Mouse (Mus musculus) forebrain, embryonic 15.5 days (tissue): ENCODE measurements around the gene Iqgap2. TPM values are rescaled to one million over a fixed set of nuclear protein-coding genes. Genes with fewer than 3 reads are reported as not detected.
A peak's percentile ranks its signal among the peaks of the same experiment; 100 is the strongest.

Experiments used
- ATAC-seq: fragments of 200-750 bp; cut with Nextera tagmentation; replicated peaks from 2 replicates; pipeline ENCODE4 v1.8.0; 2017; ENCODE audit warnings: mild to moderate bottlenecking, moderate TSS enrichment, moderate library complexity
- H3K27ac ChIP-seq: fragments of 300-500 bp; sonication (generic); replicated peaks from 2 replicates; pipeline ENCODE4 v1.5.1; 2015; ENCODE audit warnings: mild to moderate bottlenecking, inconsistent platforms
- H3K27me3 ChIP-seq: fragments of 300-500 bp; sonication (generic); 2 replicates; pipeline ENCODE4 v1.6.1; 2015; ENCODE audit warnings: inconsistent platforms
- H3K36me3 ChIP-seq: fragments of 300-500 bp; sonication (generic); 2 replicates; pipeline ENCODE4 v1.6.1; 2015; ENCODE audit warnings: mild to moderate bottlenecking, inconsistent platforms
- H3K4me1 ChIP-seq: fragments of 300-500 bp; sonication (generic); 2 replicates; pipeline ENCODE4 v1.6.1; 2015; ENCODE audit warnings: inconsistent platforms
- H3K4me2 ChIP-seq: fragments of 300-500 bp; sonication (generic); replicated peaks from 2 replicates; pipeline ENCODE4 v1.6.1; 2015; ENCODE audit warnings: mild to moderate bottlenecking, inconsistent platforms
- H3K4me3 ChIP-seq: fragments of 300-500 bp; sonication (generic); 2 replicates; pipeline ENCODE4 v1.5.1; 2015; ENCODE audit warnings: mild to moderate bottlenecking, inconsistent platforms
- H3K9ac ChIP-seq: fragments of 300-500 bp; sonication (generic); replicated peaks from 2 replicates; pipeline ENCODE4 v1.6.1; 2015; ENCODE audit warnings: mild to moderate bottlenecking, inconsistent platforms
- H3K9me3 ChIP-seq: fragments of 300-500 bp; sonication (generic); 2 replicates; pipeline ENCODE4 v1.6.1; 2016; ENCODE audit warnings: inconsistent platforms
- WGBS: fragments of 180-500 bp; shearing (Covaris S2); methylation state at CpG from one replicate; pipeline ENCODE4 v1.1.7; 2015; ENCODE audit warnings: mixed read lengths; 5-methylcytosine and 5-hydroxymethylcytosine counted together
- polyA plus RNA-seq: library from polyadenylated mRNA; unstranded; fragments of >200 nt; fragmentation: Nextera tagmentation; extraction: Ambion mirVana; gene quantifications from 2 replicates; pipeline ENCODE4 v1.2.1, GENCODE M21; 2015

Iqgap2 gene
- polyA plus RNA-seq, 1 experiment from 2014 or later, result 5.2 TPM

DNA sequence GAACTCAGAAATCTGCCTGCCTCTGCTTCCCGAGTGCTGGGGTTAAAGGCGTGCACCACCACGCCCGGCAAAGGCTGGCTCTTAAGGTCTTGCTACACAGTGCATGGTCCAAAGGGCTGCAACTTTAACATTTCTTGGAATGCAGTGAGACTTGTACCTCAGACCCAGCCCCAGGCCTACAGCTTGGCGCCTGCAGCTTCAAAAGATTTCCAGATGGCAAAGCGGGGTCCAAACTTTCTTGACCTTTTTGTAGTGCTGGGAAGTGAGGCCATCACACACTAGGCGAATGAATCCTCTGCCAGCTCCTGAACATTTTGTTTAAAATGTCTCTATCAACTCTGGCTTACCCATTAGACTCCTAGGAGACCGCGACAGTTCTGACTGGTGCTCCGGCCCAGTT is 294.1 kb downstream of the Iqgap2 start:
- 95% methylated on average over 10 of the region's 10 CpGs for WGBS
- H3K9me3 ChIP-seq, result no peaks in the 10 kb centered on the region
- no peak overlapping the region for H3K4me2 ChIP-seq
- no peaks in the 10 kb centered on the region for H3K27me3 ChIP-seq
- H3K9ac ChIP-seq, result no peak overlapping the region
- no peak overlapping the region for H3K27ac ChIP-seq
- no peak for ATAC-seq
- peaks cover 12% of the 10 kb centered on the region for H3K36me3 ChIP-seq
- no peak overlapping the region for H3K4me3 ChIP-seq
- no peaks in the 10 kb centered on the region for H3K4me1 ChIP-seq

DNA sequence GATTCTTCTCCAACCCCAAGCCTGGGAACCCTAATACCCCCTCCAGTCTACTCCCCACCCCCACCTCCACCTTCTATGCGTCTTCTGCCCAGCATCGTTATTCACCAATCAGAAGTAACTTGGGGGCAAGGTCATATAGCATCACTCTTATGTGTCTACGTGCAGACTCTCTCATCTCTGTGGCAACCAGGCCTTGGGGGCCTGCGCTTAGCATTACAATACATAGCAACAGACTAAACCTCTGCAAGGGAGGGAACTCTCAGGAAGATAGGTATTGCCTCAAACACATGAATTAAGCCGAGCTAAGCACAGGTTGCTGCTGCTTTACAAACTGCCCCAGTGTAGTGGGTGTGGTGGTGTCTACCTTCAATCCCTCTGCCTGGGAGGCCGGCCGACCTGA is 295.0 kb downstream of the Iqgap2 start:
- Histone ChIP-seq H3K9me3 (no peaks in the 10 kb centered on the region), H3K4me3 (no peak overlapping the region), H3K4me1 (no peaks in the 10 kb centered on the region), H3K27me3 (no peaks in the 10 kb centered on the region), H3K36me3 (peaks cover 9% of the 10 kb centered on the region), H3K27ac (no peak overlapping the region), H3K9ac (no peak overlapping the region), H3K4me2 (no peak overlapping the region)
- WGBS, result 73% methylated on average over 7 of the region's 7 CpGs
- no peak for ATAC-seq

DNA sequence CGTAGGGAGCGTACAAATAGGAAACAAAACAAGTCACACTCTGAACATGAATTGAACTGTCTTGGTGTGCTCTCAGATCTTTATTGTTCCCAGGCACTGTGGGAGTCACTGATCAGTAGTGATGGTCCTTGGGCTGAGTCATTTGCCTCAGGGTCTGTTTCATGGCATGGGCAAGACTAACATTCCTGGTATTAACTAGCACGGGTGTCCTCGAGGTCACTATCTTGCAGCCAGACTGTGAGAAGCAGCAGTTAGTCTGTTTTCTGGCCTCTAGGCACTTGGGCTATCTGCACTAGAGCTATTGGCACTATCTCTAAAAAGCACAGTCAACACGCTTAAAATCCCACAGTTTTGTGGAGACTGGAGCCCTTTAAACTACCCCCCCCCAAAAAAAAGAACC is 295.8 kb downstream of the Iqgap2 start:
- no peak overlapping the region for H3K9ac ChIP-seq
- no peak for ATAC-seq
- 80% methylated on average over 5 of the region's 5 CpGs for WGBS
- peaks cover 3% of the 10 kb centered on the region; the same call in 1 of the 2 replicates for H3K36me3 ChIP-seq
- no peaks in the 10 kb centered on the region for H3K4me1 ChIP-seq
- no peak overlapping the region for H3K27ac ChIP-seq
- no peak overlapping the region for H3K4me2 ChIP-seq
- no peak overlapping the region for H3K4me3 ChIP-seq
- no peaks in the 10 kb centered on the region for H3K9me3 ChIP-seq
- no peaks in the 10 kb centered on the region for H3K27me3 ChIP-seq

DNA sequence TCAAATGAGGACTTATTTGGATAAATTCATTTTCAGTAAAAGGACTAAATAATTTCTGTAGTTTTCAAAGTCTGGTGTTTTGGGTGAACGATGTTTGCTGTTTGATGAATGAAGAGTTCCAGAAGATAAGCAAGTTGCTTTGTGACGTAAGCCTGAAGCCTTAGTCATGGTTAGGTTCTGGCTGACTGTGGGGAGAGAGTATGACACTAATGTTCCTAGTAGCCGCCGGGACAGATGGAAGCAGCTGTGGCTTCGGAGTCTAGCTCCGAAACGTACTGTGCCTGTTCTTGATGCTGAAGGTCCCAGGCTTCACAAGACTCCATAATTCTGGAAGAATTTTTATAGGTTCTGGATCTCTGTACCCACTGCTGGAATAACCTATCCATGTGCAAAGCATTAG is 296.3 kb downstream of the Iqgap2 start:
- ATAC-seq, result no peak
- Histone ChIP-seq H3K9me3 (no peaks in the 10 kb centered on the region), H3K9ac (no peak overlapping the region), H3K4me2 (no peak overlapping the region), H3K4me3 (no peak overlapping the region), H3K4me1 (no peaks in the 10 kb centered on the region), H3K27me3 (no peaks in the 10 kb centered on the region), H3K27ac (no peak overlapping the region), H3K36me3 (no peaks in the 10 kb centered on the region; the same call in 1 of the 2 replicates)
- 88% methylated on average over 7 of the region's 7 CpGs for WGBS

DNA sequence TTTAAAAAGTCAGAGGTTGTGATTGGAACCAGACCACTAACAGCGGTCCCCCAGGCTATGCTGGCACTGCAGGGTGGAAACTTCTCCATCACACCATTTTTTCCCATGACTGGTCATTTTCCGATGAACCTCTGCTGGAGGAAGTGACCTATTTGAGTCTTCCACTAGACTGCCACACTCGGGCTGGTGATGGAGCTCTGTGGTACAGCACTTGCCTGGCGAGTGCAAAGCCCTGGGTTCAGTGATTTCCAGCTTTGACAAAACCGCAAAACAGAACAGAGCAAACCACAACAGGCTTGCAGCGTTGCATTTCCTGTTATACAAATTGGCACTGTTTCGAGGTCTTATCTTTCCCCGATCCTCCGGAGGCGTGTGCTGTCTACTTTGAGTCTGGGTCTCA is 298.9 kb downstream of the Iqgap2 start:
- Histone ChIP-seq H3K9ac (no peak overlapping the region), H3K4me1 (no peaks in the 10 kb centered on the region), H3K4me2 (no peak overlapping the region), H3K4me3 (no peak overlapping the region), H3K36me3 (no peaks in the 10 kb centered on the region), H3K27ac (no peak overlapping the region), H3K9me3 (no peaks in the 10 kb centered on the region), H3K27me3 (no peaks in the 10 kb centered on the region)
- no peak for ATAC-seq
- 87% methylated on average over 10 of the region's 10 CpGs for WGBS

DNA sequence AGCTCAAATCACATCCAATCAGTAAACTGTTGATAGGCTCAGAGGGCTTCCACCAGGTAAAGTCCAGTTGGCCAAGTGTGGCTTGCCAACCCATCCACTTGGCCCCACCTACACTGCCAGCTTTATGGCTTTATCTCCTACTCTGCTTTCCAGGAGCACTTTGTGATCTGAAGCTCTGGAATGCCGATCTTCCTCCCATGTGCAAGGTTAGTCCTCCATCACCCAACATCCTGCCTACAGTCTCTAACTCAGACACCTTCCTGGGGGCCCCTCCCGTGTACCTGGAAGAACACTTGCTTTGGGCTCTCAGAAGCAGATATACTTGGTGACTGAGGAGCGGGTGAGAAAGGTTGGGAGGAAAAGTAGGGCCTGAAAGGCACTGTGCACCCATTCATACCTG is 300.1 kb downstream of the Iqgap2 start:
- H3K9me3 ChIP-seq, result no peaks in the 10 kb centered on the region
- no peak overlapping the region for H3K9ac ChIP-seq
- no peaks in the 10 kb centered on the region for H3K4me1 ChIP-seq
- H3K27me3 ChIP-seq, result no peaks in the 10 kb centered on the region
- ATAC-seq, result no peak
- no peak overlapping the region for H3K4me3 ChIP-seq
- H3K36me3 ChIP-seq, result no peaks in the 10 kb centered on the region
- WGBS, result 87% methylated on average over 3 of the region's 3 CpGs
- no peak overlapping the region for H3K4me2 ChIP-seq
- no peak overlapping the region for H3K27ac ChIP-seq

DNA sequence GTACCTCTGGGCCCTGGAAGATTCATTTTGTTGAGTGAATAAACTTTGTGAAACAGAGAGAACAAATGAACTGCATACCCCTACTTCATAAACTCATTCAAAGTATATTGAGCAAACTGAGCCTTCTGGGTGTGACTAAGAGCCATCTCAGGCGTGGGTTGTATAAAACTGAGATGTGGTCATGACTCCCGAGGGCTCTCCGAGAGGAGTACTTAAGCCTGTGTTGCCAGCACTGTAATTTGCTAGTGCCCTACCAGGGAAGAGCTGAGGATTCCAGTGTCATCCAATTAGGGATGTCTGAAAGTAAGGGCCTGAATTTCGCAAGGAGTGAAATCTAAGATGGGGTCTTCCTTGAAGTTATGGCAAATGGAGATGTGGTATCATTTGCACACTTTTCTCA is 304.1 kb downstream of the Iqgap2 start:
- no peak for ATAC-seq
- H3K27ac ChIP-seq, result no peak overlapping the region
- H3K36me3 ChIP-seq, result no peaks in the 10 kb centered on the region
- H3K9ac ChIP-seq, result no peak overlapping the region
- 0 out of 2 replicates have a peak, but pooled peaks cover 3% of the 10 kb centered on the region for H3K4me1 ChIP-seq
- WGBS, result 92% methylated on average over 4 of the region's 4 CpGs
- no peaks in the 10 kb centered on the region for H3K9me3 ChIP-seq
- H3K4me2 ChIP-seq, result no peak overlapping the region
- H3K27me3 ChIP-seq, result no peaks in the 10 kb centered on the region
- H3K4me3 ChIP-seq, result no peak overlapping the region

DNA sequence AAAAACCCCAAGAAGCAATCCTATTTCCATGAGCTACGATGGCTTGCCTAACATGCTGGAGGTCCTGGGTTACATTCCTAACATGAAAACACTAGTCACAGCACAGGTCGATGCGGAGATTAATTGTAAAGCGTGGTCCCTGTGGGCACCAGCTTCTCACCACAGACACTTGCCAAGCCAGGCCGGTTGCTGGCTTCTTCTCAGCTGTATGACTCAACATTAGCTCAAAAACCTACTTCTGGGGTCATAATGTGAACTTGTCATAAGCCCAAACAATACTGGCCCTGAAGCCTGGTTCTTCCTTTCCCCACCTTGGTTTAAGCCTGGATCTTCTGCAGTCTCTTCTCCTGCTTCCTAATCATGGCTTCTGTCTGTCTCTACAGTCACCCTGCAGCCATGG is 306.8 kb downstream of the Iqgap2 start:
- 93% methylated on average over 5 of the region's 5 CpGs for WGBS

DNA sequence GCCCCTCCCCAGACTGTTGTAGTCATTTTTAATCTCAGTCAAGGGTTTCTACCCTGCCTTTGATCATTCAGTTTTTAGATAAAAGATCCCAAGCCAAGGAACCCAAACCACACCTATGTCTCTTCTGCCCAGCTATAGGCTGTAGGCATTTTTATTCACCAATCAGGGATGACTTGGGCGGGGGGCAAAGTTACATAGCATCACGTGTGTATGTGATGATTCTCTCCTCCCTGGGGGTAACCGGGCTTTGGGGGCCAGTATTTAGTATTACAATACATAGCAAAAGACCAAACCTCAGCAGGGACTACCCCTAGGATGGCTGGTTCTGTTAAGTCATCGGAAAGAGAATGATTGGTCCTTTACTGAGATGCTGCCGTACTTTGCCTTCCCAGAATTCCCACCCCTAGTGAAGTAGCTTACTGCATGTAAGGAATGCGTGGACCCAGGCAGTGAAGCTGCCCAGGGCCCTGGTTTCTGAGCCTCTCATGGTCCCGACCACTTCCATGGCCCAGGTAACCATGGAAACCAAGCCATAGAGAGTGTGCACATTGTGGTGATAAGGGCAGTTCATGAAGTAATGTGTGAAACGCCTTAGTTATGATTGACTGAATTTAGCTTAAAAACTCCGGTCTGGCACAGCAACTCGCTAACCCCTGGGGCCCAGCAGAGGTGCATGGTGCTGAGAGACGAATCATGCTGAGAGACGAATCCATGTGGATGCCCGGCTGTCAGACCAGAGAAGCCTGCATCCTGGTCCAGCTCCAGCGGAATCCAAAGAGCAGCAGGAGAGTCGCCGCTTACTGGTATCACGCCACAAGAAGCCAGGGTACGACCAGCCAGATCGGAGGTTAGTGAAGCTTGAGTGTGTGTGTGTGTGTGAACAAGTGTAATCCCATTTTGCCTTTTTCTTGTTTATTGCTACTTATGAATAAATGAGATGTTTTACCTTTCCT is 308.2 kb downstream of the Iqgap2 start:
- no peaks in the 10 kb centered on the region for H3K27me3 ChIP-seq
- H3K9ac ChIP-seq, result no peak overlapping the region
- 0 out of 2 replicates have a peak, but pooled peaks cover 3% of the 10 kb centered on the region for H3K4me1 ChIP-seq
- H3K4me2 ChIP-seq, result no peak overlapping the region
- H3K9me3 ChIP-seq, result no peaks in the 10 kb centered on the region
- 57% methylated on average over 19 of the region's 19 CpGs for WGBS
- ATAC-seq, result peak; percentile 66
- H3K4me3 ChIP-seq, result no peak overlapping the region
- H3K27ac ChIP-seq, result no peak overlapping the region
- no peaks in the 10 kb centered on the region for H3K36me3 ChIP-seq

More for the DNA sequence above, 306.8 kb downstream of the Iqgap2 start:
- Histone ChIP-seq H3K27ac (no peak overlapping the region), H3K36me3 (no peaks in the 10 kb centered on the region), H3K4me2 (no peak overlapping the region), H3K27me3 (no peaks in the 10 kb centered on the region), H3K9ac (no peak overlapping the region), H3K4me1 (0 out of 2 replicates have a peak, but pooled peaks cover 3% of the 10 kb centered on the region), H3K9me3 (no peaks in the 10 kb centered on the region), H3K4me3 (no peak overlapping the region)
- no peak for ATAC-seq

DNA sequence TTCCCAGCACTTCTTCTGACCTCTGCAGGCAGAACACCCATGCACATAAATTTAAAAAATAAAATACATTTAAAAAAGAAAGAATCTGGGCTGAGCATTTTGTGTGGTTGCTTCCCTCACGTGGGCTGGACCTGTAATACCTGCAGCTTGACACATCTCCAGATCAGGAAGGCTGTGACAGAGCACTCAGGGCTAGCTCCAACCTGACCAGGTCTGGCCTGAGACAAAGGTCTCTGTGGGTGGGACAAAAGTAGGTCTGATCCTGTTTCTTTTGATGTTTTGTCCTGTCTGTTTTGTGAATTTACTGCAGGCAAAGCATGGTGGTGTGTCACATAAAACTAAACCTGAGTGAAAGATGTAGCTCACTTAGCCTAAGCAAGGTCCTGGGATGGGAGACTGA is 309.9 kb downstream of the Iqgap2 start:
- H3K9me3 ChIP-seq, result no peaks in the 10 kb centered on the region

DNA sequence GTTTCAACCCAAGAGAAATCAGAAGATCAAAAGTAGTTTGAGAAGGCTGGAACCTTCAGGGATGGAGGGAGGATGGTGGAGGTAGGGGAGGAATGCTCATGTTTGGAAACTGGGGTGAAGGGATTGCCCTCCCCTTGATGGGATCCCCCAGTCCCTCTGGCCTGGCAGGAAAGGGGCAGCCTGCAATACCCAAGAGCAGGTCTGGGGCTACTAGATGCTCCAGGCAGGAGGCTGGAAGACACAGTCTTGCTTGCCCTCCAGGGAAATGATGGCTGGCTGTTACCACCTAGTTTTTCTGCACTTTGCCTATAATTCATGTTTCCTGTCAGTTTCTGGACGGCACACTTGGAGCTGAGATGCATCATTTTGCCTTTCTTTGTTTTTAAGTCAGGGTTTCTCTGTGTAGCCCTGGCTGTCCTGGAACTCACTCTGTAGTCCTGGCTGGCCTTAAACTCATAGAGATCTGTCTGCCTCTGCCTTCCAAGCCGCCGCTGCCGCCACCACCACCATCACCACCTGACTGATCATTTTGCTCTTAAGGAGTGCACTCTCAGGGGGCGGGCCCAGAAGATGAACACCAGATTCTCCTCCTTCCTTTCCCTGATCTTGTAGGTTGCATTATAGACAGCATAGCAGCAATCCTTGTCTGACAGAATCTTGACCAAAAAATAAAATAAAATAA is 313.6 kb downstream of the Iqgap2 start:
- Histone ChIP-seq H3K4me3 (no peak overlapping the region), H3K4me1 (no peaks in the 10 kb centered on the region), H3K9me3 (no peaks in the 10 kb centered on the region), H3K27me3 (no peaks in the 10 kb centered on the region), H3K9ac (no peak overlapping the region), H3K4me2 (no peak overlapping the region), H3K27ac (no peak overlapping the region), H3K36me3 (no peaks in the 10 kb centered on the region)
- 89% methylated on average over 5 of the region's 5 CpGs for WGBS
- no peak for ATAC-seq

More for the DNA sequence above, 309.9 kb downstream of the Iqgap2 start:
- Histone ChIP-seq H3K27me3 (no peaks in the 10 kb centered on the region), H3K4me2 (no peak overlapping the region), H3K27ac (no peak overlapping the region), H3K36me3 (no peaks in the 10 kb centered on the region), H3K4me3 (no peak overlapping the region), H3K9ac (no peak overlapping the region), H3K4me1 (0 out of 2 replicates have a peak, but pooled peaks cover 3% of the 10 kb centered on the region)
- no peak for ATAC-seq
- WGBS, result 57% methylated on average over 1 of the region's 1 CpGs
